Mouse (Mus musculus) embryonic stem cell, embryonic (primary cell): ENCODE measurements around the gene Wdr63.

ENCODE experiments used
- CTCF ChIA-PET, 4 experiments: fragments of 300-600 bp in 2 of 4; fragments of 350-600 bp in 2 of 4; sonication (Branson Sonifier 250); formaldehyde crosslinking; loops; one replicate each; lab custom pipeline; 2022; ENCODE audit warnings: inconsistent platforms in 2 of 4; lab: Charles Lee
- POLR2A ChIA-PET, 4 experiments: fragments of 300-600 bp in 2 of 4; fragments of 350-600 bp in 2 of 4; sonication (Branson Sonifier 250); formaldehyde crosslinking; loops; one replicate each; lab custom pipeline; 2022; ENCODE audit warnings: antibody characterized with exemption in 4 of 4, inconsistent platforms in 1 of 4; lab: Charles Lee

Gene Wdr63

GRCm38 (mm10) chr3:146107921-146108571, at the start of gene Wdr63:
Gene Wdr63 (minus strand): TSS chr3:146108130.
- ChIA-PET CTCF (interaction anchor here in 3 of 4 experiments (0.6 to 1.5 kb wide), 7 partner anchors 25 to 480 kb away, joined by 3 to 10 read pairs (median 5); no protein-coding TSS in a partner anchor), POLR2A (interaction anchor here in 2 of 4 experiments (0.6 to 1.1 kb wide), 4 partner anchors 17 to 764 kb away, joined by 3 to 4 read pairs (median 3); no protein-coding TSS in a partner anchor)

DNA sequence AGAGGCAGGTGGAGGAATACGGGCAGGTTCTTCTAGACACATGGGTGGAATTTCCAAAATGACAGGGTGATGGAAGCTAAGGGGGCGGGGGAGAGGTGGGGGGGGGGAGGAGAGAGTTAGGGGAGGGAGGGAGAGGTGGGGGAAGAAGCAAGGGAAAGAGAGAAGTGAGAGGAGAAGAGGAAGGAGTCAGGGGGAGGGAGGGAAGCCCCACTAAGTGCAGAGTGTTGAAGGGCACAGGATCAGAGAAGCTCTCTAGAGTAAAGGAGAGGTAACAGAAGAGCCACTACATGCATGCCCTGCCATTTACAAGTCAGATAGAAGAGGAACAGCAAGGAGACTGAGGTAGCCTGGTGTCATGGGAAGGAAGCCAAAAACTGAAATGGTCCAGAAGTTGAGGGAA, 48.9 kb upstream of the Wdr63 start:
- CTCF ChIA-PET = interaction anchor here in 3 of 4 experiments (0.6 to 1.8 kb wide), 3 partner anchors 9 to 207 kb away, joined by 3 to 9 read pairs (median 3); no protein-coding TSS in a partner anchor
- POLR2A ChIA-PET = interaction anchor here in 1 of 4 experiments (0.7 kb wide), 1 partner anchor 11 kb away, joined by 7 read pairs; no protein-coding TSS in a partner anchor

DNA sequence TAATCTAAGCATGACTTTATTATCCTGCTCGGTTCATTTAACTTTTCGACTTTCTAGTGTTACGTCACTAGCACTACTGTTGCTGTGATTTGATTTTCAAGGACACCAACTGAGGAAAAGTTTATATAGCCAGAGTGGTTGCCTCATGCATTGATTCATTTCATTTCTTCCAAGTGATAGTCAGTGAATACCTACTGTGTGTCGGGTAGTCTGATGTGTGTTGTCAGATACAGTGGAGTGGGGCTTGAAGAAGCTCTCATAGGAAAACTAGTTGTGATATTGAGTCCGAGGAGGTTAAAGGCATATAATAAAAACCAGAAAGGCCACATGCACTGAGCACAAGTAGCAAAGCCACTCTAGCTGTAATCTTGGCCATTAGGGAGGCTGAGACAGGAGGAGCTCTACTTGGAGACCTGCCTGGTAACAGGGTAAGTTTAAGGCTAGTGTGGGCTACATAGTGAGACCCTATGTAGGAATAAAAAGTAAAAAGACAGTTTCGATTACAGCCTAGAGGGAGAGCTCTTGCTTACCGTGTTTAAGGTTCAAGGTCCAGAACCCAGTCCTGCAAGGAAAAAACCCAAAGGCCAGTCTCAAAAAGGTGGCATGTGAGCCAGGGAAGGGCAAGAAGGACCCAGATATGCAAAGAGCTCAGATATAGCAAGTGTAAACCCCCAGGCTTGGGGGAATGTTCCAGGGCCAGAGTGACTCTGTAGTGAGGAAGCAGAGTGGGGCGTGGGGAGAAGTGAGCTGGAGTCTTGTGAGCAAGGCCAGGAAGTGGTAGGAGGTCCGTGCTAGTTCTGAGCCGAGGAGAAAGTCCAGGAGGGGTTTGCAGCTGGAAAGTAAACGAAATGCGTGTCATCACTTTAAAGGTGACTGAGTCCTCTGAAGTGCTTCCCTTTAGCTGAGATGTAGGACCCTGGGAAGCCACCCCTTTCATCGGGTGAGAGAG, 48.0 kb upstream of the Wdr63 start:
- ChIA-PET POLR2A (interaction anchor here in 1 of 4 experiments (1.1 to 1.2 kb wide), 2 partner anchors 9 to 15 kb away, joined by 3 read pairs; no protein-coding TSS in a partner anchor), CTCF (interaction anchor here in 2 of 4 experiments (0.7 to 1.8 kb wide), 2 partner anchors 22 to 206 kb away, joined by 3 to 9 read pairs; no protein-coding TSS in a partner anchor)

GRCm38 (mm10) chr3:146153862-146154611, 46.1 kb upstream of the Wdr63 start:
- ChIA-PET POLR2A (no interaction called here), CTCF (interaction anchor here in 2 of 4 experiments (1.6 to 2.1 kb wide), 2 partner anchors 24 to 27 kb away, joined by 5 to 8 read pairs; no protein-coding TSS in a partner anchor)

DNA sequence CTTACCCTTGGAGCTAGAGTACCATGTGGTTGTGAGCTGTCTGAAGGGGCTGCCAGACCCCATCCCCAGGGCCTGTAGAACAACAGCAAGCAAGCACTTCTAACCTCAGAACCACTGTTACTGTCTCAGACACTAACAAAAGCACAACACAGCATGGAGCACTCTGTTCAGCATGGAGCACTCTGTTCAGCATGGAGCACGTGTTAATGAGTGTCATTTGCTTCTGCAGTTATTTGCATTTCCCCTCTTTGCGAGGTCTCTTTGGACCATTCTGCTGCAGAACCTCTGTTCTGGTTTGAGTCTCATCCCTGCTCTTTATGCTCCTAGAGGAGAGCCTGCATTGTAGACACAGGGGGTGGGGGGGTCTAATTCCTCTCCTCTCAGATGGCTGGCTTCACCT, 45.0 kb upstream of the Wdr63 start:
- ChIA-PET CTCF (interaction anchor here in 3 of 4 experiments (0.6 to 2.1 kb wide), 3 partner anchors 25 to 897 kb away, joined by 3 to 8 read pairs (median 5); no protein-coding TSS in a partner anchor), POLR2A (no interaction called here)

DNA sequence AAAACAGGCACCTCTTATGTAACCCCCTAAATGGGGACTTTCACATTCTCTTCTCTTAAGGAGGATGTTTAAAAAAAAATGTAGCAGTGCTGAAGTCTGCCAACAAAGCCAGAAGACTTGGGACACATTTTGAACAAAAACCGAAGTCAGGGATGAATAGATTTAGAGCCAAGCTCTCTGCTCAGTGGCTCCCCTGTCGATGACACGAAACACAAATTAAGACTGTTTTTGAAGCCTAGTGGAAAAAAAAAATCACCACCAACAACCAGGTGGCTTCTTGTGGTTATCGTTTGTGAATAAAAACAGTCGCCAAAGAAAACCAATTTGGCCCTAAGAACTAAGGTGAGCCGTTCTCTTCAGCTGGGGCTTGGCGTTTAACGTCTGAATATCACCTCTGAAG, 44.4 kb upstream of the Wdr63 start:
- ChIA-PET CTCF (interaction anchor here in 1 of 4 experiments (1.6 kb wide), 1 partner anchor 29 kb away, joined by 5 read pairs; no protein-coding TSS in a partner anchor), POLR2A (interaction anchor here in 2 of 4 experiments (0.7 to 0.8 kb wide), 2 partner anchors 8 to 267 kb away, joined by 3 to 4 read pairs; no protein-coding TSS in a partner anchor)

DNA sequence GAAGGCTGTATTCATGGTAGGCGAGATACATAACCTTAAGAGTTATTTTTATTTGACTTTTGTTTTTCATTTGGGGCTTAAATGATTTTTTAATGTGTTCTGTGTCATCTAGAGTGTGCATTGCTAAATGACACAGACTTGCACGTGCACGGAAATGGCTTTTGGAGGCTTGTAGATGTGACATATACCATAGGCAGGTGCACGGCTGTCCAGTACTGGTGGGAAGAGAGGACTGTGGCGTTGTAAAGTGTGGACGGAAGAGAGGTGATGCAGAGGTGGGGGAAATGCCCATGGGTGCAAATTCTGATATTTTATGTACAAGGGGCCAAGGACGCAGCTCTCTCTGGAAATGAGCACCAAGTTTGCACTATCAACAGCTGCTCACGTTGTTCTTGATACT, 43.8 kb upstream of the Wdr63 start:
- POLR2A ChIA-PET = interaction anchor here in 1 of 4 experiments (0.8 kb wide), 1 partner anchor 9 kb away, joined by 4 read pairs; no protein-coding TSS in a partner anchor

GRCm38 (mm10) chr3:146151328-146151727, 43.4 kb upstream of the Wdr63 start:
- ChIA-PET CTCF (interaction anchor here in 3 of 4 experiments (0.5 to 2.3 kb wide), 3 partner anchors 27 to 197 kb away, joined by 3 to 7 read pairs (median 3); no protein-coding TSS in a partner anchor), POLR2A (no interaction called here)

More for the DNA sequence above, 43.8 kb upstream of the Wdr63 start:
- CTCF ChIA-PET = interaction anchor here in 3 of 4 experiments (0.5 to 2.3 kb wide), 3 partner anchors 26 to 196 kb away, joined by 3 to 7 read pairs (median 3); no protein-coding TSS in a partner anchor

DNA sequence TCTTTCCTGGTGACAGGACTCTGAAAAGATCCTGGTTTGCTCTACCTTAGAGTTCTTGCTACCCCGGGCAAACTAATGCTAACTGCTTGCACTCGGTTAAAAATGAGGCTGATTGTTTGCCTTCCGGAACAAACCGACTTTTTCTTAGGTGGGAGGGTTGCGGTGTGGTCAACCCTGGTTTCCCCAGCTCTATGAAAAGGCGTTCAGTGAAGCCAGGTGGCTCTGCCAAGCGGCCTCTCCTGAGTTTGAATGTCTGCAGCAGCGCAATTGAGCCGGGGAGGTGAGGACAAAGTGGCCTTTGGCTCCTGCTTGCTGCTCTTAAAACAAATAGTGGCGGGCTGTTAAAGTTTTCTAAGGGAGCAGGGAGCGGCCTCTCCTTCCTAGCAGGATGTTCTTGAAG, 42.6 kb upstream of the Wdr63 start:
- ChIA-PET CTCF (interaction anchor here in 3 of 4 experiments (0.6 to 2.3 kb wide), 4 partner anchors 27 to 738 kb away, joined by 3 to 8 read pairs (median 6); no protein-coding TSS in a partner anchor), POLR2A (no interaction called here)

DNA sequence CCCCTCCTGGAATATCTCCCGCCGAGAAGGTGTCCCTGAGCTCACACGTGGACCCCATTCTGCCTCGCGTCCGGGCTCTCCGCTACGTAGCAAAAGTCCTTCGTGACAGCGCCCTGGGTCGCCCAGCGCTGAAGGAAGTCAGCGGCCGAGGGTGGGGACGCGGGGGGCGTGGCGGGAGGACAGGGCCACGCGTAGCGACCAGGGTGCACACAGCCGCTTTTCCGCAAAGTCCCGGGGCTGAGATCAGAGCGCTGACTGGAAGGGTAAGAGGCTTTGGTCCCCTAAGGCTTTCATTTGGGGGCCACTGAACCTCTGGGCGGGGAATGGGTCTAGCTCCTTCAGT, 42.1 kb upstream of the Wdr63 start:
- POLR2A ChIA-PET = no interaction called here

GRCm38 (mm10) chr3:146149156-146150057, 41.5 kb upstream of the Wdr63 start, which contains the start of gene Mcoln2:
Gene Mcoln2 (plus strand): TSS chr3:146149833.
- POLR2A ChIA-PET = no interaction called here
- CTCF ChIA-PET = interaction anchor here in 2 of 4 experiments (1.1 to 2.3 kb wide), 3 partner anchors 28 to 29 kb away, joined by 3 to 8 read pairs (median 7); no protein-coding TSS in a partner anchor

More for the DNA sequence above, 42.1 kb upstream of the Wdr63 start:
- CTCF ChIA-PET = interaction anchor here in 3 of 4 experiments (0.6 to 2.3 kb wide), 3 partner anchors 28 to 200 kb away, joined by 3 to 8 read pairs (median 7); no protein-coding TSS in a partner anchor

GRCm38 (mm10) chr3:146146131-146146530, 38.2 kb upstream of the Wdr63 start:
- ChIA-PET POLR2A (interaction anchor here in 1 of 4 experiments (0.7 to 1.8 kb wide), 2 partner anchors 10 to 21 kb away, joined by 3 to 4 read pairs; no protein-coding TSS in a partner anchor), CTCF (interaction anchor here in 3 of 4 experiments (0.6 to 3.5 kb wide), 4 partner anchors 9 to 32 kb away, joined by 3 to 14 read pairs (median 4); no protein-coding TSS in a partner anchor)

- ChIA-PET POLR2A (no interaction called here), CTCF (interaction anchor here in 2 of 4 experiments (0.6 to 3.5 kb wide), 2 partner anchors 32 kb away, joined by 3 to 14 read pairs (median 3); no protein-coding TSS in a partner anchor)
Measured at GRCm38 (mm10) chr3:146145501-146145900, 37.6 kb upstream of the Wdr63 start.

GRCm38 (mm10) chr3:146142523-146142922, 34.6 kb upstream of the Wdr63 start:
- ChIA-PET POLR2A (interaction anchor here in 1 of 4 experiments (0.6 kb wide), 1 partner anchor 126 kb away, joined by 3 read pairs; no protein-coding TSS in a partner anchor), CTCF (interaction anchor here in 1 of 4 experiments (0.9 kb wide), 1 partner anchor 36 kb away, joined by 4 read pairs; no protein-coding TSS in a partner anchor)

DNA sequence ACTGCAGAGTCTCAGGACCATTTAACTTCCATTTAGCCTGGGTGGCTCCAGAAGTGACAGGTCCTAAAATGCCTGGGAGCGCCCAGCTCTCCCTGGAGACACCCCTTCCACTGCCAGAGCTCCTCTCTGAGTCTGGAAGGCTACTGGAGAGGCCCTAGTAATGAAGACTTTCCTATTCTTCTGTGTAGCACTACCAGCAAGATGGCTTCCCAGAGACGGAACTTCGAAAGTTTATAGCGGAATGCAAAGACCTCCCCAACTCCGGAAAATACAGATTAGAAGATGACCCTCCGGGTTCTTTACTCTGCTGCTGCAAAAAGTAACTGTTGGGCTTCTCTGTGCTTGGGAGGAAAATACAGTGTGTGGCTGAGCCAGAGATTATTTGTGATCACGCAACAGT, 32.3 kb upstream of the Wdr63 start:
- ChIA-PET CTCF (no interaction called here), POLR2A (no interaction called here)

GRCm38 (mm10) chr3:146136422-146136821, 28.5 kb upstream of the Wdr63 start:
- CTCF ChIA-PET = interaction anchor here in 2 of 4 experiments (0.5 to 1.3 kb wide), 6 partner anchors 10 to 195 kb away, joined by 3 to 7 read pairs (median 4); no protein-coding TSS in a partner anchor
- POLR2A ChIA-PET = interaction anchor here in 1 of 4 experiments (0.8 kb wide), 1 partner anchor 42 kb away, joined by 3 read pairs; no protein-coding TSS in a partner anchor
